Mouse (Mus musculus) kidney, adult 18-20 months (tissue): ENCODE data around the gene Rtp2.
"Not testable (repeated sequence)": the region's sequence is repeated elsewhere in the genome, so short reads cannot be mapped to it uniquely, and the experiment has no call there.

Source experiments
- DNase-seq: peaks from one replicate; pipeline ENCODE4 v3.0.0; 2021

The Rtp2 gene

GRCm38 (mm10) chr16:23947654-23948053, 15.5 kb upstream of the Rtp2 start:
- no peak for DNase-seq

- DNase-seq = no peak
These were observed 12.6 kb upstream of the Rtp2 start for GRCm38 (mm10) chr16:23944801-23945200.

GRCm38 (mm10) chr16:23934397-23934796, 2.2 kb upstream of the Rtp2 start:
- no peak for DNase-seq

- no peak for DNase-seq
These were observed 919 bp downstream of the Rtp2 start for GRCm38 (mm10) chr16:23931275-23931674.

- no peak for DNase-seq
These were observed 1.6 kb downstream of the Rtp2 start for GRCm38 (mm10) chr16:23930426-23931073.

GRCm38 (mm10) chr16:23927301-23928114, 4.7 kb downstream of the Rtp2 start:
- no peak for DNase-seq

GRCm38 (mm10) chr16:23922906-23923305, 9.3 kb downstream of the Rtp2 start:
- no peak for DNase-seq

- no peak for DNase-seq
These were observed 10.5 kb downstream of the Rtp2 start for GRCm38 (mm10) chr16:23921697-23922096.

- no peak for DNase-seq
These were observed 12.8 kb downstream of the Rtp2 start for GRCm38 (mm10) chr16:23919418-23919817.

GRCm38 (mm10) chr16:23913401-23913800, 18.8 kb downstream of the Rtp2 start:
- no peak for DNase-seq

- DNase-seq = no peak
These were observed 19.5 kb downstream of the Rtp2 start for GRCm38 (mm10) chr16:23912741-23913140.

GRCm38 (mm10) chr16:23909015-23909354, 23.2 kb downstream of the Rtp2 start:
- DNase-seq = not testable (repeated sequence)

GRCm38 (mm10) chr16:23908076-23909014, 23.8 kb downstream of the Rtp2 start:
- DNase-seq = not testable (repeated sequence)

GRCm38 (mm10) chr16:23906586-23906985, 25.6 kb downstream of the Rtp2 start:
- DNase-seq = not testable (repeated sequence)

GRCm38 (mm10) chr16:23901411-23901810, 30.8 kb downstream of the Rtp2 start:
- no peak for DNase-seq

GRCm38 (mm10) chr16:23900061-23900460, 32.1 kb downstream of the Rtp2 start:
- DNase-seq = no peak

GRCm38 (mm10) chr16:23898840-23899239, 33.4 kb downstream of the Rtp2 start:
- peak; percentile 78 for DNase-seq

GRCm38 (mm10) chr16:23897984-23898586, 34.1 kb downstream of the Rtp2 start:
- peak; percentile 71 for DNase-seq

GRCm38 (mm10) chr16:23897486-23897885, 34.7 kb downstream of the Rtp2 start:
- no peak for DNase-seq

- DNase-seq = no peak
These were observed 37.1 kb downstream of the Rtp2 start for GRCm38 (mm10) chr16:23895135-23895534.

GRCm38 (mm10) chr16:23890636-23891035, 41.6 kb downstream of the Rtp2 start, which contains the start of gene Sst:
Sst (minus strand) TSS chr16:23890958.
- DNase-seq = no peak

GRCm38 (mm10) chr16:23890151-23890550, 42.0 kb downstream of the Rtp2 start:
- DNase-seq = no peak
